Mouse (Mus musculus): Measurements from ENCODE around the gene Gm20388. TPM values are rescaled to one million over a fixed set of nuclear protein-coding genes. Genes with fewer than 3 reads are reported as not detected.

Gm20388 gene
- total RNA-seq, 2 experiments from 2014 or later = not detected

GRCm38 (mm10) chr8:120040861-120041260, 130.2 kb downstream of the Gm20388 start:
- peak in 1 of 2 experiments; percentile 22 for DNase-seq (ENCODE audit: low spot score in 2 of 2)

GRCm38 (mm10) chr8:120042542-120043312, 132.1 kb downstream of the Gm20388 start:
- no peak for DNase-seq (ENCODE audit: low spot score in 2 of 2)

GRCm38 (mm10) chr8:120044907-120045306, 134.3 kb downstream of the Gm20388 start:
- DNase-seq (ENCODE audit: low spot score in 2 of 2) = no peak

GRCm38 (mm10) chr8:120045471-120045870, 134.8 kb downstream of the Gm20388 start:
- DNase-seq (ENCODE audit: low spot score in 2 of 2) = no peak

GRCm38 (mm10) chr8:120046258-120047020, 135.8 kb downstream of the Gm20388 start:
- DNase-seq (ENCODE audit: low spot score in 2 of 2) = peak; percentile 74 to 91

GRCm38 (mm10) chr8:120049949-120050348, 139.3 kb downstream of the Gm20388 start:
- DNase-seq (ENCODE audit: low spot score in 2 of 2) = no peak

- no peak for DNase-seq (ENCODE audit: low spot score in 2 of 2)
Observed at GRCm38 (mm10) chr8:120050376-120050775, 139.7 kb downstream of the Gm20388 start.

- DNase-seq (ENCODE audit: low spot score in 2 of 2) = no peak
Observed at GRCm38 (mm10) chr8:120051006-120051405, 140.4 kb downstream of the Gm20388 start.

GRCm38 (mm10) chr8:120051908-120052307, 141.3 kb downstream of the Gm20388 start:
- no peak for DNase-seq (ENCODE audit: low spot score in 2 of 2)

- no peak for DNase-seq (ENCODE audit: low spot score in 2 of 2)
Observed at GRCm38 (mm10) chr8:120052318-120052717, 141.7 kb downstream of the Gm20388 start.

- DNase-seq (ENCODE audit: low spot score in 2 of 2) = no peak
Observed at GRCm38 (mm10) chr8:120054833-120055232, 144.2 kb downstream of the Gm20388 start.

GRCm38 (mm10) chr8:120057078-120057477, 146.4 kb downstream of the Gm20388 start:
- no peak for DNase-seq (ENCODE audit: low spot score in 2 of 2)

GRCm38 (mm10) chr8:120062742-120063141, 152.1 kb downstream of the Gm20388 start:
- no peak for DNase-seq (ENCODE audit: low spot score in 2 of 2)

GRCm38 (mm10) chr8:120063326-120063725, 152.7 kb downstream of the Gm20388 start:
- DNase-seq (ENCODE audit: low spot score in 2 of 2) = no peak

GRCm38 (mm10) chr8:120065611-120066010, 155.0 kb downstream of the Gm20388 start:
- no peak for DNase-seq (ENCODE audit: low spot score in 2 of 2)

GRCm38 (mm10) chr8:120066226-120066625, 155.6 kb downstream of the Gm20388 start:
- no peak for DNase-seq (ENCODE audit: low spot score in 2 of 2)

- DNase-seq (ENCODE audit: low spot score in 2 of 2) = no peak
Observed at GRCm38 (mm10) chr8:120067936-120068668, 157.5 kb downstream of the Gm20388 start.

- peak; percentile 83 to 87 for DNase-seq (ENCODE audit: low spot score in 2 of 2)
Observed at GRCm38 (mm10) chr8:120071684-120072083, 161.0 kb downstream of the Gm20388 start.

- DNase-seq (ENCODE audit: low spot score in 2 of 2) = no peak
Observed at GRCm38 (mm10) chr8:120072259-120072658, 161.6 kb downstream of the Gm20388 start.

- no peak for DNase-seq (ENCODE audit: low spot score in 2 of 2)
Observed at GRCm38 (mm10) chr8:120072827-120073226, 162.2 kb downstream of the Gm20388 start.

GRCm38 (mm10) chr8:120074516-120074915, 163.9 kb downstream of the Gm20388 start:
- no peak for DNase-seq (ENCODE audit: low spot score in 2 of 2)

- no peak for DNase-seq (ENCODE audit: low spot score in 2 of 2)
Observed at GRCm38 (mm10) chr8:120075347-120075746, 164.7 kb downstream of the Gm20388 start.
